Mouse (Mus musculus): Measurements from ENCODE around the gene 2610528A11Rik. TPM values are rescaled to one million over a fixed set of nuclear protein-coding genes. Genes with fewer than 3 reads are reported as not detected.

The 2610528A11Rik gene
- total RNA-seq (2023): not detected

DNA sequence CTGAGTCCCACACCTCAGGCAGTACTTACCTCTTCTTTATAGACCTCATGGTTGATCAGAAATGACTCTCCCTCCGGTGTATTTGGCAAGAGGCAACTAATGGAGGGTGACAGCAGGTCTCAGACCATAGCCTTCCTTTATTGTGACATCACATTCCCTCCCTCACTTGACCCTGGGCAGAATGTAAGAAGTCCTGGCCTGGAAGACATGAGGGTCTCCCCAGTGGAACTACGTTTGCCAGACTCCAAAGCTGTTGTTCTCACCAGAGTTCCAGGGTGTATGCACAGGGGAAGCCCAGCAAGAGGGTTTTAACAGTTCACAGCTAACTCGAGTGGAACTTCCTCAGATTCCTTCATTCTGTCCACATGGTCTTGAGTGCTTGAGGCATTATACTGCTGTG is at the start of gene 2610528A11Rik:
TSS of gene 2610528A11Rik (minus strand) at position 101 of the 400 bp plus-strand sequence.

DNA sequence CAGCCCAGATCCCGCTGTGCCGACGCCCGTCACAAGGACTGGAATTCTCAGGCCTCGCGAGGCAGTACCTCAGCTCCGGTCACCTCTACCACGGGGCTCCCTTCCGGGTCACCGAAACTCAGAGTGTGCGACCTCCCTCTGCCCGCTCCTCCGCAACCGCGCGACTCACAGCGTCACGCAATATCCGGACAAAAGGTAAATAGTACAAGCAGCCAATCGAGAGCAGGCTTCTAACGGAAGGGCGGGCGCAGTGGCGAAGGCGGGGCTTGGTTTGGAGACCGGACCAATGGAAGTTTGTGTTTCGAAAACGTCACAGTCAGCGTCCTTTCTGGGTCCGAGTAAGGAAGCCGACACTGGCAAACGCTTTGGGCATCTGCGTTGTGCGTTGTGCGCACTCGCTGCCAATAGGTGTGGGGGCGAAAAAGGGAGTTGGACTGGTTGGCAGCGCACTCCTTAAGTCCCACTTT is 21.3 kb upstream of the 2610528A11Rik start, which contains the start of gene Ghitm:
TSS of gene Ghitm (minus strand) at position 146 of the 467 bp plus-strand sequence.

DNA sequence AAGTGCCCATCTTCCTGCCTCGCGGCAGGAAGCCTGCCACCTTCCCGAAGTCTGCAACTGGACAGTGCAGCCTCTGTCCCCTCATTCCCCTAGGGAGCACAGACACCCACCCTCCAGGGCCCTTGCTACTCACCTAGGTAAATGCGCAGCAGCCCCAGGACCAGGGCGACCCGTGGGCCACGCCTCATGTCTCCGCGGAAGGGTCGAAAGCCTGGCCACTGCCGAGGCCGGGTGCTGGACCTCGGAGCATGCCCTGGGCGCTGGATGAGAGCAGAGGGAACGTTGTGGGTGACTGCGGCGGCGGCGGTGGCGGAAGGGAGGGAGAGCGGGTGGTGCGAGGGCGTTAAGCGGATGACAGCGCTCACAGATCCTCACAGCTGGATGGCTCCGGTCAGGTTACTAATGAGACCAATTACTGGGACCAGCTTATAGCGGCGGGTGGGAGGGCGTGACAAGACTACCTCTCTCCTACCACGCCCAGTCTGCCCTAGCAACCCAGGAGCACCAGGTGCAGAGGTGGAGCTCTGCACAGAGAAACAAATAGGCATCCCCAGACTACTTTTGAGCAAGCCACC is 15.8 kb downstream of the 2610528A11Rik start, which contains the start of gene Cdhr1:
TSS of gene Cdhr1 (minus strand) at position 392 of the 575 bp plus-strand sequence.

DNA sequence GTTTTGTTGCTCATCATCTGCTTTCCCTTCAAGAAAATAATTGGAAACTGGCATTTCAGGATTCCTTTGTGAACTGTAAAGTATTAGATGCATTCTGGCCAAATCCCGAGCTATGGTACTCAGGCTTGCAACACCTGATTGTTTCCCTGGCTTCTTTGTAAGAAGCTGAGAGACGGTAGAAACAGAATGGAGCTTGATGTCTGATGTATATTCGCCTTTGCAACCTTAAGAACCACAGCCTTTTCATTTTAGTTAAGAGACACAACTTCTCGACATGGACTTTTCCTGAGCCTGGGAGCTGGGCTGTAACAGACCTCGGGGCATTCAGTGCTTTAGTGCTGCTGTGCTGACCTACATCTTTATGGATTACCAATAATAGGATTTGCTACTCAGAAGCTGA is 46.2 kb downstream of the 2610528A11Rik start, which contains the start of gene Lrit2:
TSS of gene Lrit2 (plus strand) at position 301 of the 400 bp plus-strand sequence.

Other genes with a start within 250 kb of the 2610528A11Rik start
- gene Ccser2, start 145.2 kb downstream of the 2610528A11Rik start, total RNA-seq (2023): 34.5 TPM
- not detected for gene Rgr, start 65.1 kb downstream of the 2610528A11Rik start, total RNA-seq (2023)
- not detected for gene Lrit1, start 59.2 kb downstream of the 2610528A11Rik start, total RNA-seq (2023)
- gene Lrit2, start 46.1 kb downstream of the 2610528A11Rik start, total RNA-seq (2023): not detected
- 0.12 TPM for gene Cdhr1, start 15.7 kb downstream of the 2610528A11Rik start, total RNA-seq (2023)
- 163 TPM for gene Ghitm, start 21.2 kb upstream of the 2610528A11Rik start, total RNA-seq (2023)